Mouse (Mus musculus): ENCODE measurements around the gene Cdc37. TPM values are rescaled to one million over a fixed set of nuclear protein-coding genes. Genes with fewer than 3 reads are reported as not detected.
A peak's percentile ranks its signal among the peaks of the same experiment; 100 is the strongest.

Cdc37 gene
- polyA plus RNA-seq, 1 experiment, result 342 TPM

GRCm38 (mm10) chr9:21183905-21184413, 34.2 kb upstream of the Cdc37 start:
- Histone ChIP-seq H3ac (ENCODE audit: control insufficient read depth, insufficient read length, low read depth) (peak overlapping the region; percentile 63), H3K36me3 (ENCODE audit: control insufficient read depth, insufficient read depth) (no peaks in the 10 kb centered on the region), H3K27me3 (ENCODE audit: control insufficient read depth, insufficient read depth, insufficient read length) (no peaks in the 10 kb centered on the region), H3K4me3 (ENCODE audit: insufficient read depth, poor library complexity, severe bottlenecking) (peak overlapping the region; percentile 6), H3K79me2 (ENCODE audit: control insufficient read depth, insufficient read depth) (no peaks in the 10 kb centered on the region), H3K79me3 (ENCODE audit: low read depth) (no peaks in the 10 kb centered on the region)
- TF ChIP-seq CTCF (IDR thresholded peaks at IDR 0.05; ENCODE audit: control insufficient read depth, insufficient read depth, insufficient read length) (peak; percentile 33), FOSL1 (IDR thresholded peaks at IDR 0.05; ENCODE audit: insufficient read depth, low read length, poor library complexity, severe bottlenecking) (no peak)

GRCm38 (mm10) chr9:21183421-21183820, 33.6 kb upstream of the Cdc37 start:
- Histone ChIP-seq H3K79me2 (ENCODE audit: control insufficient read depth, insufficient read depth) (no peaks in the 10 kb centered on the region), H3ac (ENCODE audit: control insufficient read depth, insufficient read length, low read depth) (no peak overlapping the region), H3K27me3 (ENCODE audit: control insufficient read depth, insufficient read depth, insufficient read length) (no peaks in the 10 kb centered on the region), H3K4me3 (ENCODE audit: insufficient read depth, poor library complexity, severe bottlenecking) (no peak overlapping the region), H3K36me3 (ENCODE audit: control insufficient read depth, insufficient read depth) (no peaks in the 10 kb centered on the region), H3K79me3 (ENCODE audit: low read depth) (no peaks in the 10 kb centered on the region)
- TF ChIP-seq CTCF (IDR thresholded peaks at IDR 0.05; ENCODE audit: control insufficient read depth, insufficient read depth, insufficient read length), result no peak
- TF ChIP-seq MAX (IDR thresholded peaks at IDR 0.05), result no peak
- no peak for TF ChIP-seq MYOD1 (IDR thresholded peaks at IDR 0.05; ENCODE audit: control insufficient read depth, insufficient read length, low read depth)
- TF ChIP-seq FOSL1 (IDR thresholded peaks at IDR 0.05; ENCODE audit: insufficient read depth, low read length, poor library complexity, severe bottlenecking), result no peak
- TF ChIP-seq CEBPB (IDR thresholded peaks at IDR 0.05; ENCODE audit: low read depth), result no peak
- no peak for TF ChIP-seq MYOG (IDR thresholded peaks at IDR 0.05; ENCODE audit: control insufficient read depth, extremely low read depth, insufficient read length)
- no peak for TF ChIP-seq USF1 (IDR thresholded peaks at IDR 0.05; ENCODE audit: low read depth)

GRCm38 (mm10) chr9:21181421-21182220, 31.8 kb upstream of the Cdc37 start:
- no peaks in the 10 kb centered on the region for H3K27me3 ChIP-seq (ENCODE audit: control insufficient read depth, insufficient read depth, insufficient read length)

GRCm38 (mm10) chr9:21180841-21181240, 31.1 kb upstream of the Cdc37 start:
- no peaks in the 10 kb centered on the region for H3K36me3 ChIP-seq (ENCODE audit: control insufficient read depth, insufficient read depth)
- no peak for TF ChIP-seq MYOG (IDR thresholded peaks at IDR 0.05; ENCODE audit: control insufficient read depth, extremely low read depth, insufficient read length)
- TF ChIP-seq CTCF (IDR thresholded peaks at IDR 0.05; ENCODE audit: control insufficient read depth, insufficient read depth, insufficient read length), result no peak
- no peak for TF ChIP-seq USF1 (IDR thresholded peaks at IDR 0.05; ENCODE audit: low read depth)
- TF ChIP-seq MYOD1 (IDR thresholded peaks at IDR 0.05; ENCODE audit: control insufficient read depth, insufficient read length, low read depth), result no peak
- H3K79me3 ChIP-seq (ENCODE audit: low read depth), result no peaks in the 10 kb centered on the region
- no peak overlapping the region for H3K4me3 ChIP-seq (ENCODE audit: insufficient read depth, poor library complexity, severe bottlenecking)
- no peaks in the 10 kb centered on the region for H3K79me2 ChIP-seq (ENCODE audit: control insufficient read depth, insufficient read depth)
- H3ac ChIP-seq (ENCODE audit: control insufficient read depth, insufficient read length, low read depth), result no peak overlapping the region
- no peaks in the 10 kb centered on the region for H3K27me3 ChIP-seq (ENCODE audit: control insufficient read depth, insufficient read depth, insufficient read length)

More at GRCm38 (mm10) chr9:21181421-21182220, 31.8 kb upstream of the Cdc37 start:
- TF ChIP-seq MYOD1 (IDR thresholded peaks at IDR 0.05; ENCODE audit: control insufficient read depth, insufficient read length, low read depth) (no peak), USF1 (IDR thresholded peaks at IDR 0.05; ENCODE audit: low read depth) (no peak), MYOG (IDR thresholded peaks at IDR 0.05; ENCODE audit: control insufficient read depth, extremely low read depth, insufficient read length) (no peak), MAX (IDR thresholded peaks at IDR 0.05) (no peak), CTCF (IDR thresholded peaks at IDR 0.05; ENCODE audit: control insufficient read depth, insufficient read depth, insufficient read length) (no peak), FOSL1 (IDR thresholded peaks at IDR 0.05; ENCODE audit: insufficient read depth, low read length, poor library complexity, severe bottlenecking) (no peak), CEBPB (IDR thresholded peaks at IDR 0.05; ENCODE audit: low read depth) (no peak)
- H3ac ChIP-seq (ENCODE audit: control insufficient read depth, insufficient read length, low read depth), result peak overlapping the region; percentile 71
- no peaks in the 10 kb centered on the region for H3K36me3 ChIP-seq (ENCODE audit: control insufficient read depth, insufficient read depth)
- no peaks in the 10 kb centered on the region for H3K79me2 ChIP-seq (ENCODE audit: control insufficient read depth, insufficient read depth)
- H3K79me3 ChIP-seq (ENCODE audit: low read depth), result no peaks in the 10 kb centered on the region
- H3K4me3 ChIP-seq (ENCODE audit: insufficient read depth, poor library complexity, severe bottlenecking), result peak overlapping the region; percentile 16

GRCm38 (mm10) chr9:21180402-21180801, 30.6 kb upstream of the Cdc37 start:
- TF ChIP-seq MYOG (IDR thresholded peaks at IDR 0.05; ENCODE audit: control insufficient read depth, extremely low read depth, insufficient read length), result no peak
- no peak for TF ChIP-seq CTCF (IDR thresholded peaks at IDR 0.05; ENCODE audit: control insufficient read depth, insufficient read depth, insufficient read length)
- TF ChIP-seq CEBPB (IDR thresholded peaks at IDR 0.05; ENCODE audit: low read depth), result no peak
- no peak for TF ChIP-seq FOSL1 (IDR thresholded peaks at IDR 0.05; ENCODE audit: insufficient read depth, low read length, poor library complexity, severe bottlenecking)
- no peak for TF ChIP-seq MYOD1 (IDR thresholded peaks at IDR 0.05; ENCODE audit: control insufficient read depth, insufficient read length, low read depth)
- no peak for TF ChIP-seq USF1 (IDR thresholded peaks at IDR 0.05; ENCODE audit: low read depth)
- TF ChIP-seq MAX (IDR thresholded peaks at IDR 0.05), result no peak
- peaks cover 4% of the 10 kb centered on the region for H3K36me3 ChIP-seq (ENCODE audit: control insufficient read depth, insufficient read depth)
- H3ac ChIP-seq (ENCODE audit: control insufficient read depth, insufficient read length, low read depth), result no peak overlapping the region
- no peaks in the 10 kb centered on the region for H3K79me2 ChIP-seq (ENCODE audit: control insufficient read depth, insufficient read depth)
- H3K4me3 ChIP-seq (ENCODE audit: insufficient read depth, poor library complexity, severe bottlenecking), result no peak overlapping the region
- H3K27me3 ChIP-seq (ENCODE audit: control insufficient read depth, insufficient read depth, insufficient read length), result no peaks in the 10 kb centered on the region
- no peaks in the 10 kb centered on the region for H3K79me3 ChIP-seq (ENCODE audit: low read depth)
